Mouse (Mus musculus) neutrophil, adult 5-6 weeks (primary cell): ENCODE data around the gene Mill1. TPM values are rescaled to one million over a fixed set of nuclear protein-coding genes. Genes with fewer than 3 reads are reported as not detected.
"Not testable (repeated sequence)": the region's sequence is repeated elsewhere in the genome, so short reads cannot be mapped to it uniquely, and the experiment has no call there.

Experiments
- ATAC-seq: fragments of 151-379, 151-347 bp; 2 replicates; pipeline ENCODE4 v1.8.0; 2017; ENCODE audit warnings: mild to moderate bottlenecking, moderate TSS enrichment; ENCODE audit not compliant: insufficient number of reproducible peaks, poor library complexity, low FRiP score, severe bottlenecking; ENCODE audit errors: extremely low read depth
- total RNA-seq: library from RNA; stranded (forward); fragments of 200-1000 nt; gene quantifications from 2 replicates; pipeline ENCODE4 v1.2.3, GENCODE M21; 2017

Mill1 gene
- total RNA-seq: not detected in 2 replicates

DNA sequence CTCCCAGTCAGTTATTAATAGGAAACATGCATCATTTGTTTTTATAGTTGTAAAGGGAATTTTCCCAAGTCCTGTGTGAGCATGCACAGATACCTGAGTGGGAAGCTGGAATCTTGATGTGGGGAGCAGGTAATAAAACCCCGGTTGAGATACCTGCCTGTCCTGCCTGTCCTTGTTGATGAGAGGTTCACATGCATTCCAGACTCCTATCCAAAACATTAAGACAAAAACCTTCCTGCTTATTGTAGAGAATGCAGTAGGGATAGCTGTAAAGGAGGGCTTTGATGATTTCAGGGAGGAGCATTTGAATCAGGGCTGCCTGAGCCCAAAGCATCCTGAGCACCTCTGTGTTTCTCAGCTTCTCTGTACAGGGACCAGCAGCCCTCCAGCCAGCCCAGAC, at the start of gene Mill1:
Mill1 (plus strand) TSS at position 301 of the 400 bp plus-strand sequence.
- ATAC-seq: no peak

DNA sequence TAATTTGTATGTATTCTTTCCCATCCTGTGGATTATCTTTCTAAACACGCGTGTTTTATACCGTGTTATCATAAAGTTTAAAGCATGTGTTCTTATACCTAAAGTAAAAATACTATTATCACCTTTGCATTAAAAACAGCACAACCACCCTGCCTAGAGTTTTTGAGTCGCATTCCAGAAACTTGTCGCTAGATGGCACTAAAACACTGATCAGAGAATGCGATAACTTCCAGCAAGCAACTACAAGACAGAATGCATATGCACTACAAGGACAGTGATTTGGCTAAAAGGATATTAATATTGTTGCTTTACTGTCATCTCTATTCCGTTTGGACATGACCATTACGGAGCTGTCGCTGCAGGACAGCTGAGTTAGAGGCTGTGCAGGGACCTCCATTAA, 34.2 kb upstream of the Mill1 start:
- ATAC-seq: no peak

DNA sequence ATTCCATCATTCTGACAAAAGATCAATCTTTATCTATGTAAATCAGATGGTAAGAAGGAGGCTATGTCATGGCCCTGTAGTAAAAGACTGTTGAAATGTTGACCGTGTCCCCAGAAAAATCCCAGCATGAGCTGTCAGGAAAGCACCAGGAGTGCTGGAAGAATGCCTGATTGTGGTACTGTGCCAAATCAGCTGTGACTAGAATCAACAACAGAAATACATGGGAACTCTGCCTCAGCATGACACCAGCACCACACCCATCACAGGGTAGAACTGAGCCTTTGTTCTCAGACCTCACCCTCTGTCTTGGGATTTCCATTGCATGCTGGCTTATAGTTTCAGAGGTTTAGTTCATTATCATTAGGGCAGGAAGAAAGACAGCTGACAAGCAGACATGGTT, 30.4 kb upstream of the Mill1 start:
- ATAC-seq: no peak

DNA sequence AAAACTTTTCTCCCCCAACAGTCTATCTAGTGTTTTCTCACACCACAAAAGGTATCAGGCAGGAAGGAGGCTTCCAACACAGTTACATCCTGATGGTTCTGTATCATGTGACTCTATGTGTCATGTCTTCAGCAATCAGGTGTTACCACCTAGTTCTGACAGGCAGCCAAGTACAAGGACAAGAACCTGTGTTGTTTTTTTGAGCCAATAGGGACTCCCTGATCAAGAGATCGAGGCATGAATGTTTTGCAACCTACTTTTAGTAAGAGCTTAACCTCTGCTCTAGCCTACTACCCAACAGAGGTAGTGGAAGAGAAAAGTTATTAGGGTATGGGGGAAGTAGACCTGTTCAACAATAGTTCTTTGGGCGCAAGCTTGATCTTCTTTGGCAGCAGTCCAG, 6.6 kb upstream of the Mill1 start:
- no peak for ATAC-seq

DNA sequence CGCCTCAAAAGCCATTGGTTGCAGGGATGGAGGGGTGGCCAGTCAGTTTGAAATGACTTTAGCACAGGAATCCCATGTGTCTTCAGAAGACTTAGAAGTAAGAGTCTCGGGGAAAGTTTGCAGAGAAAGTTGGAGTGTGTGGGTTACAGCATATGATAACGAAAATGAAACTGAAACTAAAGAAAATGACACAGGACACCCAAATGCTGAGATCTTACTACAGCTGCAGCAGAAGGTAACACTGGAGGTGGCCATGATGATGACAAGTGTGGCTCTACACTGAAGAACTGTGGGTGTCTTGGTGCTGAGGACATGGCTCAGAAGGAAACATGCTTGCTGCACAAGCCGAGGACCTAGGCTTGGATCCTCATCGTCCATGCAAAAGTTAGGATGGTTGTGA, 3.9 kb upstream of the Mill1 start:
- ATAC-seq: no peak

DNA sequence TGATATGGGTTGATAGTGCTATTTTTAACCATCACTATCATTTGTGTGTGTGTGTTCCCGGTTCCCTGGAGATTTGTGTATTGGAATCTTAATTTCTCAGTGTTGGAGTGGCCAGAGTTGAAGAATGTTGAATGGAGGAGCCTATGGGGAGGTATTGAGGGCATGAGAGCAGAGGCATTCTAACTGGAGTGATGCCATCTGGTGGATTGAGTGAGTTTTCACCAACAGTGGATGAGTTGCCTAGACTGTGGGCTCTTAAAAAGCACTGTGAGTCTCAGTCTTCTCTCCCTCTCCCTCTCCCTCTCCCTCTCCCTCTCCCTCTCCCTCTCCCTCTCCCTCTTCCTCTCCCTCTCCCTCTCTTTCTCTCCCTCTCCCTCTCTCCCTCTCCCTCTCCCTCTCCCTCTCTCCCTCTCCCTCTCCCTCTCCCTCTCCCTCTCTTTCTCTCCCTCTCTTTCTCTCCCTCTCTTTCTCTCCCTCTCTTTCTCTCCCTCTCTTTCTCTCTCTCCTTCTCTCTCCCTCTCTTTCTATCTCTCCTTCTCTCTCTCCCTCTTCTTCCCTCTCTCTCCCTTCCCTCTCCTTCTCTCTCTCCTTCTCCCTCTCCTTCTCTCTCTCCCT, 1.1 kb upstream of the Mill1 start:
- ATAC-seq: not testable (repeated sequence)

DNA sequence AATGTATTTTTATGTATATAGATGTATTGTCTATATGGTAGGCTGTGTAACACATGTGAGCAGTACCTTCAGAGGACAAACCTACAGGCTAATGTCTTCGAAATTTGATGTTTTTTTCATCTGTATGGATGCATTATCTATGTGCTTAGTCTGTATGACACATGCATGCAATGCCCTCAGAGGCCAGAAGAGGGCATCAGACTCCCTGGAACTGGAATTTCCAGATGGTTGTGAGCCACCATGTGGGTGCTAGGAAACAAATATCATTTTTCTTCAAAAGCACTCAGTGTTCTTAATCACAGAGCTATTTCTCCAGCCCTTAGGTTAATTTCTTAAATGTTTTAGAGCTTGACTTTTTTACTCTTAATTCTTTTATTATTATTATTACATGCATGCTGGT, 15.1 kb downstream of the Mill1 start:
- no peak for ATAC-seq

DNA sequence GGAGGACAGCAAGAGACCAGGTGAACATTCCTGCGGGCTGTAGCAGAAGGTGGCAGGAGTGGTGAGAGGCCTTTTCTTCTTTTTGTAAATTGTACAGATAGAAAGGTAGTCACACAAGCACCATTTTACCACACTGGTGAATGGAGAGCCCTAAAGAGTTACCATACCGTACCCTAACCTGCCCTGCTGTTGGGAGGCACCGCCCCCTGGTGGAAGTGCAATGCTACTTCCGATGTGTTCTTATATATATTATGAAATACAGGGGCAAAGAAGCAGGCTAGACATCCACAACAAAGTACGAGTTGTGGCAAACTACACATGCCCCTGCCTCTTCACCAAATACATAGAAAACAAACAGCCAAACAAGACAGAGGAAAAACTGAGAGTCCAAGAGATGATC, 19.9 kb downstream of the Mill1 start:
- no peak for ATAC-seq

Other genes starting within 250 kb of the Mill1 start
- not detected in 2 replicates for gene Ceacam13, start 235.5 kb upstream of the Mill1 start, total RNA-seq
- not detected in 2 replicates for gene Ceacam12, start 179.4 kb upstream of the Mill1 start, total RNA-seq
- gene Igfl3, start 68.9 kb upstream of the Mill1 start, total RNA-seq: not detected in 2 replicates
- gene Psg18, start 109.7 kb downstream of the Mill1 start, total RNA-seq: not detected in 2 replicates
- not detected in 2 replicates for gene Psg28, start 186.7 kb downstream of the Mill1 start, total RNA-seq
- gene Psg26, start 238.8 kb downstream of the Mill1 start, total RNA-seq: not detected in 2 replicates